Comparison of ENCODE assay signal across 28 mouse cellular contexts in genomic region chr10:9652946-9653345, GRCm38 (mm10). TPM values are rescaled to one million over a fixed set of nuclear protein-coding genes. Genes with fewer than 3 reads are reported as not detected.
"Had no signal": no experiment of that assay in that cellular context is flagged by ENCODE, and none has a peak within 500 bp of the region (broad histone marks: within the 10 kb centered on the region; RNA-seq: fewer than 3 reads in every experiment).

No protein-coding gene starts in this region.

- H3K4me3 ChIP-seq: embryonic facial prominence, embryonic 10.5 days; embryonic facial prominence, embryonic 12.5 days; embryonic facial prominence, embryonic 13.5 days; embryonic facial prominence, embryonic 15.5 days; erythroblast, embryonic 14.5 days; forebrain, embryonic 12.5 days; forebrain, embryonic 13.5 days; forebrain, embryonic 15.5 days; gastrocnemius, adult 2 months; heart, adult 2 months; heart, embryonic 10.5 days had no signal

- H3K9ac ChIP-seq: embryonic facial prominence, embryonic 12.5 days; embryonic facial prominence, embryonic 13.5 days; embryonic facial prominence, embryonic 15.5 days; forebrain, embryonic 12.5 days; forebrain, embryonic 13.5 days; forebrain, embryonic 15.5 days had no signal

- H3K27ac ChIP-seq: embryonic facial prominence, embryonic 10.5 days; embryonic facial prominence, embryonic 12.5 days; embryonic facial prominence, embryonic 13.5 days; embryonic facial prominence, embryonic 15.5 days; forebrain, embryonic 12.5 days; forebrain, embryonic 13.5 days; forebrain, embryonic 15.5 days; gastrocnemius, adult 2 months; heart, adult 2 months; heart, embryonic 10.5 days had no signal

- H3K9me3 ChIP-seq: embryonic facial prominence, embryonic 10.5 days; embryonic facial prominence, embryonic 12.5 days; embryonic facial prominence, embryonic 13.5 days; embryonic facial prominence, embryonic 15.5 days; forebrain, embryonic 12.5 days; forebrain, embryonic 13.5 days; forebrain, embryonic 15.5 days; heart, embryonic 10.5 days had no signal

- H3K4me2 ChIP-seq: embryonic facial prominence, embryonic 12.5 days; embryonic facial prominence, embryonic 13.5 days; embryonic facial prominence, embryonic 15.5 days; forebrain, embryonic 12.5 days; forebrain, embryonic 13.5 days; forebrain, embryonic 15.5 days had no signal

- H3K27me3 ChIP-seq: embryonic facial prominence, embryonic 12.5 days; embryonic facial prominence, embryonic 13.5 days; embryonic facial prominence, embryonic 15.5 days; forebrain, embryonic 12.5 days; forebrain, embryonic 13.5 days had no signal

- H3K36me3 ChIP-seq: embryonic facial prominence, embryonic 10.5 days; embryonic facial prominence, embryonic 12.5 days; embryonic facial prominence, embryonic 13.5 days; embryonic facial prominence, embryonic 15.5 days; forebrain, embryonic 12.5 days; forebrain, embryonic 15.5 days; heart, embryonic 10.5 days had no signal

- DNase-seq: cerebellum, adult 2 months; cerebellum, adult 8-10 months; cerebellum, adult 9-10 months; cerebellum, adult 9-11 months; cerebellum, postnatal 10 days; cerebellum, postnatal 14 days; cerebellum, postnatal 25 days; cerebellum, postnatal 36 days; embryo, embryonic 11 days; gastrocnemius, adult 2 months; gastrocnemius, postnatal 10 days; gastrocnemius, postnatal 14 days; gastrocnemius, postnatal 25 days; gastrocnemius, postnatal 36 days; heart, adult 11 months; heart, adult 18-20 months; heart, adult 2 months had no signal

- ATAC-seq: forebrain, embryonic 13.5 days; forebrain, embryonic 15.5 days; forebrain, embryonic 16.5 days had no signal

RNA-seq across cellular contexts. Expression of gene Samd5, which starts 22.1 kb away (rescaled TPM):
- total RNA-seq: granulocyte monocyte progenitor cell, adult 5-6 weeks had no signal
- polyA plus RNA-seq: erythroblast, embryonic 14.5 days had no signal
